Mouse (Mus musculus): ENCODE results near the gene Gm20388. TPM values are rescaled to one million over a fixed set of nuclear protein-coding genes. Genes with fewer than 3 reads are reported as not detected.

Gm20388 gene
- polyA plus RNA-seq, 1 experiment from 2014 or later: not detected

DNA sequence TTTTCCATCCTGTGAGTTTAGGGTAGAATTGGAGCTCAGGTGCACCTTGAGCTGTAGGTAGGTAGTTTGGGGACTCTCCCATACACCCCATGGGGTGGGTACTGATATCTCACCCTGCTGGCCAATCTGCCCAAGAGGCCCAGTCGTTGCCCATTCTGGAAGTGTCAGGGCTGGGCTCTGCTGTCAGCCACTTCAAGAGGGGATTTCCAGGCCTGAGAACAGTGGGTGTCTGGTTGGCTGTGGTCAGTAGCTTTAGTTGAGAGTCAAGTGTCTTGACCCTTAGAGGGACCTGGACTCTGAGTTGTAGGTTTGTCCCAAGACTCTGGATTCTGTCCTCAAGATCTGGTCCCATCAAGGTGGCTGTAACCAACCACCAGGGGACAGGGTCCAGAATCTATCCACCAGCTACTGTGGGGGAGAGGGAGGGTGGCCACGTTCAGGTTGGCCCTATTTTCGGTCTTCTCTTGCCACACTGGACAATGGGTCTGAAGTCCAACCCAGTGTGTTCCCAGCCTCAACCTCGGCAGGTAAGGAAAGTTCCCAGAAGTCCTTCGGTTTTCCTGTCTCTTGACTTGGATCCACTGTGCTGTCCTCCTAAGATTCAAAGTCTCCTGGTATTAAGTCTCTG, 580.6 kb downstream of the Gm20388 start:
- 0 out of 2 replicates have a peak overlapping the region, but pooled peaks have one; percentile 14 for H3K9ac ChIP-seq
- H3K27me3 ChIP-seq: no peaks in the 10 kb centered on the region
- peaks cover 76% of the 10 kb centered on the region for H3K4me1 ChIP-seq (replicated peaks)
- H3K36me3 ChIP-seq: no peaks in the 10 kb centered on the region
- H3K4me3 ChIP-seq: peak overlapping the region; percentile 87
- H3K27ac ChIP-seq: no peak overlapping the region
- 61% methylated on average over 5 of the region's 5 CpGs for WGBS
- ATAC-seq (replicated peaks; ENCODE audit: insufficient number of reproducible peaks, insufficient read depth, low FRiP score, low read depth): no peak
- no peaks in the 10 kb centered on the region for H3K9me3 ChIP-seq (replicated peaks)
- H3K4me2 ChIP-seq: peak overlapping the region; percentile 93

DNA sequence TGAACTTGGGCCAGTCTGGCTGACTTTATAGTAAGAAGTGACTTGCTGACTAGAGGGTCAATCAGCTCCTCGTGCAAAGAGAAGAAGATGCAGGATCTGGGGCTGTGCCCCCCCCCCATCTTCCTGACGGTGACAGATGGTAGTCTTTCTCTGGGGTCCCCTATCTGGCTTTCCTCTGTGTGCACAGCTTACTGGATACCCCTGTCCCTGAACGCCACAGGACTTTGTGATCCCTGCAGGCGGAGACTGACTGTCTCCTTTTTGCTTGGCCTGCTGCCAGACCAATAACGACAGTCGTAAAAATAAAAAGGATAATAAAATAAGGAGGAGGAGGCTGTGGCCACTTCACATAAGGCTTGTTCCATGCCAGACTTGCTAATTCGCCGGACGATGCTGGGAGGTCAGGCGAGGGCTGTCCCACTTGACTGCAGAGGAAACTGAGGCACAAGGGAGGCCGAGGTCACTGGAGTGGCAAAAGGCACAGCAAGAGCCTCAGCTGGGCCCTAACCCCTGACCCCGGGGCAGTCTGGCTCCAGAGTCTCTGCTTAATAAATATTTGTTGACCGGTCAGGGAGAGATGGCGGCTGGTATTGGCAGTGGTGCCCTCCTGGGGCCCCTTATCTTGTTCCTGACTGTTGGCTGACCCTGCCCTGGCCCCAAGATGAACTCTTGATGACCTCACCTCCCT, 581.7 kb downstream of the Gm20388 start:
- Histone ChIP-seq H3K4me3 (no peak overlapping the region), H3K27me3 (no peaks in the 10 kb centered on the region), H3K27ac (no peak overlapping the region), H3K9me3 (replicated peaks) (no peaks in the 10 kb centered on the region), H3K4me2 (peak overlapping the region; percentile 14; the same call in 1 of the 2 replicates), H3K4me1 (replicated peaks) (peaks cover 78% of the 10 kb centered on the region), H3K9ac (no peak overlapping the region), H3K36me3 (no peaks in the 10 kb centered on the region)
- 29% methylated on average over 14 of the region's 14 CpGs for WGBS
- no peak for ATAC-seq (replicated peaks; ENCODE audit: insufficient number of reproducible peaks, insufficient read depth, low FRiP score, low read depth)

DNA sequence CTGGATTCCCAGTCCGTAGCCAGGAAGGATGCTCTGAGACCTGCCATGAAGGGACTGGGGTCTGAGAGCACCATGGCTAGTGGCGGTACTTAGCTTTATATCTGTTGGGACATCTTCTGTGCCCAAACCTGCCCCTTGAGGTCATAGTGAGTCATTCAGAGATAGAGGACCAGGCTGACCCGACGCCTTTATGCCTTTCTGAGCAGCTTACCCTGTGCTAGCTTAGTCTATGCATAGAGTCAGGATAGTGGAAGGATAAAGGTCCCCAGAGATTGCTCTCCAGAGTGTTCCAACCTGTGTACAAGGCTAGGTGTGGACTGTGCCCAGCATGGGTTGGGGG, 582.2 kb downstream of the Gm20388 start:
- no peak for ATAC-seq (replicated peaks; ENCODE audit: insufficient number of reproducible peaks, insufficient read depth, low FRiP score, low read depth)
- no peaks in the 10 kb centered on the region for H3K36me3 ChIP-seq
- H3K4me3 ChIP-seq: no peak overlapping the region
- no peaks in the 10 kb centered on the region for H3K27me3 ChIP-seq
- H3K4me2 ChIP-seq: no peak overlapping the region
- no peaks in the 10 kb centered on the region for H3K9me3 ChIP-seq (replicated peaks)
- no peak overlapping the region for H3K27ac ChIP-seq
- WGBS: 43% methylated on average over 4 of the region's 4 CpGs
- H3K4me1 ChIP-seq (replicated peaks): peaks cover 83% of the 10 kb centered on the region
- no peak overlapping the region for H3K9ac ChIP-seq

DNA sequence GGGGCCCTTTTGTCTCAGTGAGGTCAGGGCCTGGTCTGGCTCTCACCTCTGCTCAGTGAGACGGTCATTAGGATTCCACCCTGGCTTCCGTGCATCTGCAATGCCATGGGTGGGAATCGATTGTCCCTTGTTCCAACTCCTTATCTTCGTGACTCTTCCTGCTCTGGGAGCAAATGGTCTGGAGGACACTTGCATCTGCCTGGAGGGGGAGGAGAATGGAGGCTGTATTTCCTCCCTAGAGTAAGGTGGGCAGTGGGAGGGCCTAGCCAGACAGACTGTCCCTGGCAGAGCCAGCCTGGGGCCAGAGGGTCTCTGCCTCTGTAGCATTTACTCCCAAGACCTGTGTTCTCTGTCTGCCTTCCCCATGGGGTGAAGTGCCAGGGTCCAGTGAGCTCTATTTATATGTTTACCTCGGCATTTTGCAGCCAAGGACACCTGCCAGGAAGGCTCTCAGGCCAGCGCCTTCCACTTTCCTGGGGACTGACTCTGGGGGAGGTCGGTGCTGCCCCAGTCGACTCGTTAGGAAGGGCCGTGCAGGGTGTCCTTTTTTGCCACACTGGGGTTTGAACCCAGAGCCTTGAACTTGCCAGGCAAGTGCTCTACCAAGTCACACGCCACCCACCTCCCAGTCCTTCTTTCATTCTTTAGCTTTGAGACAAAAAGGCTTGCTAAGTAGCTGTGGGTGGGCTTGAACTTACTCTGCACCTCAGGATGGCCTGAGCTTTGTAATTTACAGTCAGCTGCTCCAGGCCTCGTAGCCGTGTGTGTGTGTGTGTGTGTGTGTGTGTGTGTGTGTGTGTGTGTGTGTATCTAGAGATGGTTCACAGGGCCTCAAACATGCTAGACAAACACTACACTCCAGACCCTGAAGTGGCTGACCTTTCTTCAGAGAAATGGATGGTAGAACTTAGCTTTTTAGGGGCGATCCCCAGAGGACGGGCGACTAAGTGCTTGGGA, 583.1 kb downstream of the Gm20388 start:
- no peaks in the 10 kb centered on the region for H3K27me3 ChIP-seq
- no peak for ATAC-seq (replicated peaks; ENCODE audit: insufficient number of reproducible peaks, insufficient read depth, low FRiP score, low read depth)
- peak overlapping the region; percentile 44; the same call in 1 of the 2 replicates for H3K4me2 ChIP-seq
- H3K4me1 ChIP-seq (replicated peaks): peaks cover 93% of the 10 kb centered on the region
- H3K9me3 ChIP-seq (replicated peaks): no peaks in the 10 kb centered on the region
- 57% methylated on average over 16 of the region's 16 CpGs for WGBS
- no peaks in the 10 kb centered on the region for H3K36me3 ChIP-seq
- H3K27ac ChIP-seq: peak overlapping the region; percentile 72; the same call in 1 of the 2 replicates
- H3K4me3 ChIP-seq: no peak overlapping the region
- no peak overlapping the region for H3K9ac ChIP-seq

DNA sequence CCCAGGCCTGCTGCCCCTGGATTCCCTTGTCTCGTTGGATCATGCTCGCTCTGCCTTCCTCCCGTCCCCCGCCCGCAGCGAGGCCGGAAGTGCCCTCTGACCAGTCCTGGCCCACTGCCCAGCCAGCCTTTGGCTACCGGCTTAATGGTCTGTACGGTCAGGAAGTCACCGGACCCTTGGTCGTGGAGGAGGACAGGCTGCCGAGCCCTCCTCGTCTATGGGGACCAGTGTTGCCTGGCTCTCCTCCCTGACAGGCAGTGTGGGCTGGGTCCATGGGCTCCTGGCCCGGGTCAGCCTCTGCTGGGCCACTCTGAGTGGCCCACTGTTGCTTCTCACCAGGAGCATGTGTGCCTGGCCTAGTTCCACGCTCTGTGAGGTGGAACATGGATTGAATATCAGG, 584.3 kb downstream of the Gm20388 start:
- Histone ChIP-seq H3K36me3 (no peaks in the 10 kb centered on the region), H3K4me2 (peak overlapping the region; percentile 44), H3K27me3 (no peaks in the 10 kb centered on the region), H3K27ac (peak overlapping the region; percentile 72), H3K4me1 (replicated peaks) (peaks cover 98% of the 10 kb centered on the region), H3K4me3 (no peak overlapping the region), H3K9ac (peak overlapping the region; percentile 40), H3K9me3 (replicated peaks) (no peaks in the 10 kb centered on the region)
- 11% methylated on average over 15 of the region's 15 CpGs for WGBS
- ATAC-seq (replicated peaks; ENCODE audit: insufficient number of reproducible peaks, insufficient read depth, low FRiP score, low read depth): no peak; the same call in 1 of the 2 replicates

DNA sequence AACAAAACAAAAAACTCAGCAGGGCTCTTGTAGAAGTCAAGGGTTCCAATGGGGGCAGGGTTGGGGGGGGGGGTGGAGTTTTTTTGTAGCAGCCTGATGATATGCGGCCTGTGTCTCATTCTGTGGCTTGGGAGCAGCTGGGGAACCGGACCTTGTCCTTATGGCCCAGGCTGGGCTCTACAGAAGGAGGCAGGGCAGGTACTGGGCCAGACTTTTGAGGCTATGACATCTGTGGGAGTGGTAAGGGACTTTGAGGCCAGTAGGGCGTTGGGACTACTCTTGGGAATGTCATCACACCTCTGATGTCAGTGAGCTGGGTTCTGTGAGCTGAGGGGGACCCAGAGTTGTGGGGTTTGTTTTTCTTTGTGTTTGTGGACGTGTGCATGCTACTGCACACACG, 584.8 kb downstream of the Gm20388 start:
- Histone ChIP-seq H3K9me3 (replicated peaks) (no peaks in the 10 kb centered on the region), H3K27ac (peak overlapping the region; percentile 72), H3K4me2 (no peak overlapping the region), H3K36me3 (no peaks in the 10 kb centered on the region), H3K4me3 (no peak overlapping the region), H3K9ac (no peak overlapping the region), H3K4me1 (replicated peaks) (peaks cover 98% of the 10 kb centered on the region), H3K27me3 (no peaks in the 10 kb centered on the region)
- 58% methylated on average over 5 of the region's 5 CpGs for WGBS
- ATAC-seq (replicated peaks; ENCODE audit: insufficient number of reproducible peaks, insufficient read depth, low FRiP score, low read depth): no peak

DNA sequence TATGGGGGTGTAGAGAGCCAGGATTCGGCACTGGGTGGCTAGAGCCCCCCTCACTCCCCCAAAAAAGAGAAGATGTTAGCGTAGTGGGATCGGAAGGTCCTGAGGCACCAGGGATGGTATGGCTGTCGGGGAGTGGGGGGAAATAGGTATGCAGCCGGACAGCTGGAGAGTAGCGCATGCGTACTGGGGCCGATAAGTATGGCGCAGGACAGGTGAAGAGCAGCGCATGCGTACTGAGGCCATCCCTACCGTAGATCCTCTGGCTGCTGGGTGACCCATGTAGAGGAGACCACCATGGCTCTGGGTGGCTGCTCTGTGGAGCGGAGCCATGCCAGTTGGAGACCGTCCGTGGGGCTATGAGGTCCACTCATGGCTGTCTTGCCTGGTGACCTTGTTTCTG, 585.8 kb downstream of the Gm20388 start:
- Histone ChIP-seq H3K27me3 (no peaks in the 10 kb centered on the region), H3K4me1 (replicated peaks) (peaks cover 98% of the 10 kb centered on the region), H3K4me2 (no peak overlapping the region), H3K36me3 (no peaks in the 10 kb centered on the region), H3K27ac (no peak overlapping the region), H3K4me3 (no peak overlapping the region), H3K9me3 (replicated peaks) (no peaks in the 10 kb centered on the region), H3K9ac (no peak overlapping the region)
- ATAC-seq (replicated peaks; ENCODE audit: insufficient number of reproducible peaks, insufficient read depth, low FRiP score, low read depth): no peak
- WGBS: 97% methylated on average over 15 of the region's 15 CpGs

DNA sequence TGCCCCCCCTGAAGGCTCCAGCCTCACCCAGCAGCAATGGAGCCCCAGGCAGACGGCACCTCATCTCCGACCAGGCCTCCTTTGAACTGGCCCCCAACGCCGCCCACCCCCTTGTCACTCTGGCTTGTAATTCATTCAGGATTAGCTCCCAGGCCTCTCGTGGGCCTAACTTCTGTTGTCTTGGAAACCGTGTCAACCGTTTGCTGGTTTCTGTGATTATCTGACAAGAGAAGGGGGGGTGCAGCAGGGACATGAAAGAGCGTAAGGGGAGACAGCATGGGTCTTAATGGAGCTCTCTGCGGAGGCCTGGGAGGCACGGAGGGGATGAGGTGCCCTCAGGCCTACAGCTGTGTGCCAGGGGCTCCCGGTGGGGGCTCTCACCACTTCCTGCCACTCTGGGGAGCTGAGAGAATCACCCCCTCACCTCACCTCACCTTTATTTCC, 586.9 kb downstream of the Gm20388 start:
- Histone ChIP-seq H3K4me3 (no peak overlapping the region), H3K27me3 (no peaks in the 10 kb centered on the region), H3K27ac (peak overlapping the region; percentile 82), H3K36me3 (no peaks in the 10 kb centered on the region), H3K4me2 (peak overlapping the region; percentile 58), H3K4me1 (replicated peaks) (peaks cover 92% of the 10 kb centered on the region), H3K9me3 (replicated peaks) (no peaks in the 10 kb centered on the region), H3K9ac (no peak overlapping the region)
- WGBS: 45% methylated on average over 11 of the region's 11 CpGs
- ATAC-seq (replicated peaks; ENCODE audit: insufficient number of reproducible peaks, insufficient read depth, low FRiP score, low read depth): no peak

DNA sequence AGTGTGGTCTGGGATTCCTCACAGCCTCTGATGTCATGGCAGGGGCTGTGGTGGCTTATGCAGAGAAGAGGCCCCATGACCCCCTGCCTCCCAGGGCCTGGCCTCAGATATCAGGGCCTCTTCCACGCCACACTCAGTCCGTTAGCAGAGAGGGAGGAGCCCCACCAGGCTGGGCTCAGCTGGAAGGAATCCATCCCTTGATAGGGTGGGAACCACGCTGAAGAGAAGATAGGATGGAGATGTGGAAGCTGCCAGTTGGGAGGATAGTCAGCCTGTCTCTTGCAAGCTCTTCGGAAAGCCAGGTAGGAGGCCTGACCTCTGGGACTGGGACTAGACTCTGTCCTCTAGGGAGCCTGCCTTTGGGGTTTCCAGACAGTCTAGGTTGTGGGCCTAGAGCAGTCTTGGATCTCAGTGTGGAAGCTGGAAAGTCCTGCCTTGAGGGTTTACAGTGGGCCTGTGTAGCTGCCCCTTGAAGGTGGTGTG, 587.7 kb downstream of the Gm20388 start:
- H3K27ac ChIP-seq: peak overlapping the region; percentile 82
- H3K27me3 ChIP-seq: no peaks in the 10 kb centered on the region
- WGBS: 7% methylated on average over 4 of the region's 4 CpGs
- H3K9ac ChIP-seq: peak overlapping the region; percentile 6
- peak; percentile 61 for ATAC-seq (replicated peaks; ENCODE audit: insufficient number of reproducible peaks, insufficient read depth, low FRiP score, low read depth)
- peak overlapping the region; percentile 58 for H3K4me2 ChIP-seq
- H3K4me1 ChIP-seq (replicated peaks): peaks cover 92% of the 10 kb centered on the region
- peak overlapping the region; percentile 17 for H3K4me3 ChIP-seq
- H3K36me3 ChIP-seq: no peaks in the 10 kb centered on the region
- H3K9me3 ChIP-seq (replicated peaks): no peaks in the 10 kb centered on the region

DNA sequence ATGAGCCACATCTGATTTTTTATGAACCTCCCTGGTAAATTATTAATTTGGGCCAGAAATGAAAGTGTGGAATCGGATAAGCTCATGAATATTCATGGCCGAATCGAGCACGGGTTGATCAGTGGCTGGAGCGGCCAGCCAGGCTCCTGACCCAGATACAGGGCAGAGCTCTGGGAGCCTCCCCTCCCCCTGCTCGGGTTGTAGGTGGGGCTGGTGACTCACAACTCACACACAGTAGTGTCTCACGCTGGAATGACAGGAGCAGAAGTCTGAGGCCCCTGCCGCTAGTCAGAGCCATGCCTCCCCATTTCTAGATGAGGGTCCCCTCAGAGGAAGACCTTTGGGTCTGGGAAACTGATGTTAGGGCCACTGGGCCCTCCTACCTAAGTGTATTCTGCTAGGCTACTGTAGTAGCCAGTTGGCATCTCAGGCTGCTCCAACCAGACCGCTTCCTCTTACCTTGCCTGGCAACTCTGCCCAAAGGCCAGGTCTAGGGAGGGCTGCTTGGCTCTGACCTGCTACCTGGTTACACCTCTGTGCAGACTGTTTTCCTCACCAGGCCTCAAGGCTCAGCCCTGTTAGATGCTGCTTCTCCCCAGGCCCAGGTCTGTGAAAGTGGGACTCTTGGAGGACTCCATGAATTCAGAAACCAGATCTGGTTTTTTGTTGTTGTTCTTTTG, 588.4 kb downstream of the Gm20388 start:
- Histone ChIP-seq H3K27me3 (no peaks in the 10 kb centered on the region), H3K4me2 (peak overlapping the region; percentile 58), H3K4me3 (peak overlapping the region; percentile 17), H3K9ac (peak overlapping the region; percentile 6), H3K9me3 (replicated peaks) (no peaks in the 10 kb centered on the region), H3K4me1 (replicated peaks) (peaks cover 92% of the 10 kb centered on the region), H3K27ac (peak overlapping the region; percentile 82), H3K36me3 (no peaks in the 10 kb centered on the region)
- 14% methylated on average over 9 of the region's 9 CpGs for WGBS
- peak; percentile 73 for ATAC-seq (replicated peaks; ENCODE audit: insufficient number of reproducible peaks, insufficient read depth, low FRiP score, low read depth)
